In the genomic region with DNA sequence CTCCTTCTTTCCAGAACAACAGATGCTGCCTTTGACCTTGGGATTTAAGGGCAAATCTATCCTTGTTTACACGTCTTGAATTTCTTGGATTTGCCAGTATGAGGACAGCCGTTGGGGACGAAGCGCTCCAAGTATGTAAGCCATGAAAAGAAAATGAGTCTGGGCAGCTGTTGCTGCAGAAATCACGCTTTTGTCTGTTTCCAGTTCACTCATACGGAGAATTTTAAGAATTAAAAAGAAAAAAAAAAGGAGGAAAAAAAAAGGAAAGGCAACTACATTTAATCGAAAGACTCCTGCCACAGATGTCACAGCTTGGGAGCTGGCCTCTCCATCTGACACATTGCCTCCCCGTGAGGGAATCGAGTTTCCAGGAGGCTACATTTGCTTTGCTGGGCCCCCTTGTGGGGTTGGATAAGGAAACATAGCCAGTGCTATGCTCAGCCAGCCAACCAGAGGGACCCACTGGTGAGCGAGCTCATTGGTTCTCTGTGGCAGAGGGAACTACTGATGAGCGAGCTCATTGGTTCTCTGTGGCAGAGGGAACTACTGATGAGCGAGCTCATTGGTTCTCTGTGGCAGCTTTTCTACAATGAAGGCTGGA, we compare ENCODE assay signal across 8 mouse cellular contexts.
DNase-seq lines count a peak whose midpoint lies in the region; ATAC-seq and TF ChIP-seq lines count a peak whose summit lies in the region.

No protein-coding gene starts in this region.

- no peak overlapping the region for H3K9ac ChIP-seq in forebrain, embryonic 13.5 days
- no peak overlapping the region for H3K9ac ChIP-seq in heart, embryonic 14.5 days (ENCODE audit: low read length)
- no peak overlapping the region for H3K9ac ChIP-seq in kidney, embryonic 16.5 days (replicated peaks; ENCODE audit: low read length)
- no peak overlapping the region for H3K9ac ChIP-seq in limb, embryonic 15.5 days
- no peak overlapping the region for H3K9ac ChIP-seq in midbrain, embryonic 16.5 days (ENCODE audit: low read depth, low read length)

- H3K4me1 ChIP-seq in thymus, adult 2 months (replicated peaks; ENCODE audit: control insufficient read depth, insufficient read depth, low read length), result peaks cover 9% of the 10 kb centered on the region
- H3K4me1 ChIP-seq in forebrain, embryonic 13.5 days, result peaks cover 26% of the 10 kb centered on the region
- H3K4me1 ChIP-seq in heart, embryonic 14.5 days (ENCODE audit: control insufficient read depth in 2 of 2, insufficient read depth in 2 of 2, low read length in 2 of 2), result peaks cover 5 to 6% of the 10 kb centered on the region in 2 experiments; a peak in 3 of 4 replicates
- no peaks in the 10 kb centered on the region for H3K4me1 ChIP-seq in kidney, embryonic 16.5 days (ENCODE audit: insufficient read depth, low read length)
- no peaks in the 10 kb centered on the region for H3K4me1 ChIP-seq in limb, embryonic 15.5 days
- H3K4me1 ChIP-seq in midbrain, embryonic 16.5 days (ENCODE audit: control insufficient read depth, insufficient read depth, low read length), result peaks cover 25% of the 10 kb centered on the region
- H3K4me1 ChIP-seq in testis, adult 2 months (ENCODE audit: control insufficient read depth, insufficient read depth, low read length), result no peaks in the 10 kb centered on the region

- H3K36me3 ChIP-seq in thymus, adult 2 months (ENCODE audit: control insufficient read depth, insufficient read depth, low read length), result no peaks in the 10 kb centered on the region
- no peaks in the 10 kb centered on the region for H3K36me3 ChIP-seq in forebrain, embryonic 13.5 days (ENCODE audit: poor library complexity, severe bottlenecking)
- no peaks in the 10 kb centered on the region for H3K36me3 ChIP-seq in heart, embryonic 14.5 days (ENCODE audit: control insufficient read depth, insufficient read depth, low read length)
- no peaks in the 10 kb centered on the region for H3K36me3 ChIP-seq in kidney, embryonic 16.5 days (ENCODE audit: insufficient read depth, low read length)
- no peaks in the 10 kb centered on the region for H3K36me3 ChIP-seq in limb, embryonic 15.5 days
- no peaks in the 10 kb centered on the region for H3K36me3 ChIP-seq in midbrain, embryonic 16.5 days (ENCODE audit: control insufficient read depth, insufficient read depth, low read length)
- no peaks in the 10 kb centered on the region for H3K36me3 ChIP-seq in testis, adult 2 months (ENCODE audit: control insufficient read depth, insufficient read depth, low read length)

- peak; percentile 91 for ATAC-seq in forebrain, embryonic 13.5 days
- peak; percentile 56 for ATAC-seq in heart, embryonic 14.5 days (ENCODE audit: insufficient number of reproducible peaks, insufficient read depth, low FRiP score, low read depth)
- ATAC-seq in kidney, embryonic 16.5 days (ENCODE audit: low FRiP score, low TSS enrichment), result peak; percentile 92
- ATAC-seq in limb, embryonic 15.5 days (ENCODE audit: insufficient number of reproducible peaks, low FRiP score, low TSS enrichment, low read depth), result peak; percentile 85
- ATAC-seq in midbrain, embryonic 16.5 days, result peak; percentile 85

- no peak overlapping the region for H3K27ac ChIP-seq in thymus, adult 2 months (ENCODE audit: control insufficient read depth, insufficient read depth, low read length)
- peak overlapping the region; percentile 54 for H3K27ac ChIP-seq in forebrain, embryonic 13.5 days
- H3K27ac ChIP-seq in heart, embryonic 14.5 days (replicated peaks in 1 of 2; ENCODE audit: control insufficient read depth in 1 of 2, insufficient read depth in 1 of 2, low read depth in 2 of 2, low read length in 2 of 2), result no peak overlapping the region; a peak in 1 of 4 replicates
- no peak overlapping the region for H3K27ac ChIP-seq in kidney, embryonic 16.5 days (ENCODE audit: low read length)
- no peak overlapping the region; the same call in 1 of the 2 replicates for H3K27ac ChIP-seq in limb, embryonic 15.5 days
- peak overlapping the region; percentile 34; the same call in 1 of the 2 replicates for H3K27ac ChIP-seq in midbrain, embryonic 16.5 days (ENCODE audit: low read length)
- H3K27ac ChIP-seq in testis, adult 2 months (ENCODE audit: control insufficient read depth, insufficient read depth, low read depth, low read length), result 0 out of 2 replicates have a peak overlapping the region, but pooled peaks have one; percentile 25

- H3K4me2 ChIP-seq in forebrain, embryonic 13.5 days, result peak overlapping the region; percentile 9; the same call in 1 of the 2 replicates
- H3K4me2 ChIP-seq in heart, embryonic 14.5 days (ENCODE audit: low read length), result no peak overlapping the region; the same call in 1 of the 2 replicates
- H3K4me2 ChIP-seq in kidney, embryonic 16.5 days (replicated peaks; ENCODE audit: low read depth, low read length), result peak overlapping the region; percentile 28; the same call in 1 of the 2 replicates
- H3K4me2 ChIP-seq in limb, embryonic 15.5 days, result no peak overlapping the region
- peak overlapping the region; percentile 28 for H3K4me2 ChIP-seq in midbrain, embryonic 16.5 days (ENCODE audit: low read length)

- H3K9me3 ChIP-seq in forebrain, embryonic 13.5 days (replicated peaks), result no peaks in the 10 kb centered on the region
- no peaks in the 10 kb centered on the region for H3K9me3 ChIP-seq in heart, embryonic 14.5 days (ENCODE audit: control insufficient read depth, low read length)
- H3K9me3 ChIP-seq in kidney, embryonic 16.5 days (ENCODE audit: low read length), result no peaks in the 10 kb centered on the region
- H3K9me3 ChIP-seq in limb, embryonic 15.5 days, result no peaks in the 10 kb centered on the region
- no peaks in the 10 kb centered on the region for H3K9me3 ChIP-seq in midbrain, embryonic 16.5 days (replicated peaks; ENCODE audit: control insufficient read depth, low read length, poor library complexity, severe bottlenecking)

- DNase-seq in thymus, postnatal 14 days, result peak; percentile 22
- DNase-seq in thymus, adult 2 months, result no peak

- no peak for TF ChIP-seq CTCF in thymus, adult 2 months (IDR thresholded peaks at IDR 0.05; ENCODE audit: borderline replicate concordance, control insufficient read depth, extremely low read depth, insufficient read depth, low read length, poor library complexity)
- no peak for TF ChIP-seq CTCF in testis, adult 2 months (IDR thresholded peaks at IDR 0.05; ENCODE audit: control insufficient read depth, insufficient read depth, insufficient replicate concordance, low read depth, low read length)

- H3K4me3 ChIP-seq in thymus, adult 2 months (ENCODE audit: control insufficient read depth, insufficient read depth, low read length), result no peak overlapping the region
- no peak overlapping the region for H3K4me3 ChIP-seq in forebrain, embryonic 13.5 days
- no peak overlapping the region for H3K4me3 ChIP-seq in heart, embryonic 14.5 days (ENCODE audit: control insufficient read depth in 1 of 2, insufficient read depth in 1 of 2, low read depth in 1 of 2, low read length in 2 of 2)
- H3K4me3 ChIP-seq in kidney, embryonic 16.5 days (ENCODE audit: low read length), result no peak overlapping the region
- H3K4me3 ChIP-seq in limb, embryonic 15.5 days, result no peak overlapping the region
- H3K4me3 ChIP-seq in midbrain, embryonic 16.5 days (ENCODE audit: low read depth, low read length), result no peak overlapping the region
- H3K4me3 ChIP-seq in testis, adult 2 months (ENCODE audit: control insufficient read depth, low read depth, low read length), result no peak overlapping the region

- 88% methylated on average over 12 of the region's 12 CpGs for WGBS in thymus, adult 2 months
- WGBS in forebrain, embryonic 13.5 days, result 43% methylated on average over 12 of the region's 12 CpGs
- 48% methylated on average over 12 of the region's 12 CpGs for WGBS in heart, embryonic 14.5 days
- WGBS in kidney, embryonic 16.5 days, result 32% methylated on average over 12 of the region's 12 CpGs
- 48% methylated on average over 12 of the region's 12 CpGs for WGBS in limb, embryonic 15.5 days
- WGBS in midbrain, embryonic 16.5 days, result 32% methylated on average over 12 of the region's 12 CpGs

- TF ChIP-seq POLR2A in thymus, adult 2 months (IDR thresholded peaks at IDR 0.05; ENCODE audit: control insufficient read depth, extremely low read depth, insufficient read depth, low read length, poor library complexity), result no peak
- TF ChIP-seq POLR2A in testis, adult 2 months (IDR thresholded peaks at IDR 0.05; ENCODE audit: control insufficient read depth, low read depth, low read length), result no peak

- H3K27me3 ChIP-seq in thymus, adult 2 months (ENCODE audit: control insufficient read depth, insufficient read depth, low read length), result no peaks in the 10 kb centered on the region
- no peaks in the 10 kb centered on the region for H3K27me3 ChIP-seq in forebrain, embryonic 13.5 days
- no peaks in the 10 kb centered on the region for H3K27me3 ChIP-seq in heart, embryonic 14.5 days (ENCODE audit: control insufficient read depth, insufficient read depth, low read length)
- H3K27me3 ChIP-seq in kidney, embryonic 16.5 days (ENCODE audit: insufficient read depth, low read length), result no peaks in the 10 kb centered on the region
- H3K27me3 ChIP-seq in limb, embryonic 15.5 days, result no peaks in the 10 kb centered on the region
- no peaks in the 10 kb centered on the region for H3K27me3 ChIP-seq in midbrain, embryonic 16.5 days (ENCODE audit: control insufficient read depth, insufficient read depth, low read depth, low read length)
- H3K27me3 ChIP-seq in testis, adult 2 months (ENCODE audit: control insufficient read depth, insufficient read depth, low read length), result no peaks in the 10 kb centered on the region

Comparison
In these comparisons a context has a peak if more than half of its experiments do, and no peak if none do; other contexts are left out.
1. H3K27ac ChIP-seq: peak in forebrain, embryonic 13.5 days (single experiment), midbrain, embryonic 16.5 days (single experiment) and testis, adult 2 months (single experiment); none in thymus, adult 2 months (single experiment), heart, embryonic 14.5 days (0 of 2), kidney, embryonic 16.5 days (single experiment) and limb, embryonic 15.5 days (single experiment).
2. H3K4me2 ChIP-seq: peak in forebrain, embryonic 13.5 days (single experiment), kidney, embryonic 16.5 days (single experiment) and midbrain, embryonic 16.5 days (single experiment); none in heart, embryonic 14.5 days (single experiment) and limb, embryonic 15.5 days (single experiment).
3. Peak in every context shown above with its lines, with median percentiles within 50 percentile points of each other: ATAC-seq.